Mouse (Mus musculus) myocyte (in vitro differentiated cells): ENCODE data around the gene Ms4a15.

Experiments
- CEBPB ChIP-seq: IDR thresholded peaks from 2 replicates; pipeline ENCODE4 v1.6.1; 2011; ENCODE audit warnings: mild to moderate bottlenecking, moderate library complexity; ENCODE audit not compliant: poor library complexity, insufficient read depth, severe bottlenecking
- MAX ChIP-seq: IDR thresholded peaks from one replicate; pipeline ENCODE4 v1.6.1; 2011; ENCODE audit warnings: low read depth, mild to moderate bottlenecking, control low read depth
- MYOD1 ChIP-seq, 3 experiments: IDR thresholded peaks; one replicate each; pipeline ENCODE4 v1.6.1; 2011; ENCODE audit warnings: control low read depth in 2 of 3, low read depth in 2 of 3, mild to moderate bottlenecking in 2 of 3, moderate library complexity in 1 of 3; ENCODE audit not compliant: insufficient read length in 2 of 3, control insufficient read depth in 1 of 3
- MYOG ChIP-seq, 3 experiments: IDR thresholded peaks; one replicate each; pipeline ENCODE4 v1.6.1; 2011; ENCODE audit warnings: control low read depth in 2 of 3, low read depth in 2 of 3, mild to moderate bottlenecking in 2 of 3; ENCODE audit not compliant: insufficient read length in 2 of 3, control insufficient read depth in 1 of 3, insufficient read depth in 1 of 3
- POLR2A ChIP-seq: IDR thresholded peaks from one replicate; pipeline ENCODE4 v1.6.1; 2011; ENCODE audit warnings: low read depth, mild to moderate bottlenecking, control low read depth, moderate library complexity; ENCODE audit not compliant: insufficient read length
- POLR2AphosphoS2 ChIP-seq: IDR thresholded peaks from one replicate; pipeline ENCODE4 v1.6.1; 2011; ENCODE audit warnings: low read depth, control low read depth; ENCODE audit not compliant: insufficient read length
- SRF ChIP-seq: IDR thresholded peaks from one replicate; pipeline ENCODE4 v1.6.1; 2011; ENCODE audit warnings: low read depth; ENCODE audit not compliant: control insufficient read depth, insufficient read length
- TCF3 ChIP-seq: IDR thresholded peaks from one replicate; pipeline ENCODE4 v1.6.1; 2011; ENCODE audit warnings: low read depth, control low read depth; ENCODE audit not compliant: insufficient read length
- USF1 ChIP-seq: IDR thresholded peaks from one replicate; pipeline ENCODE4 v1.6.1; 2011; ENCODE audit warnings: low read depth, mild to moderate bottlenecking, control low read depth, moderate library complexity

- TF ChIP-seq POLR2A, result no peak
- TF ChIP-seq MYOG (IDR thresholded peaks at IDR 0.05; ENCODE audit: control insufficient read depth in 1 of 3, insufficient read depth in 1 of 3, insufficient read length in 2 of 3, low read depth in 2 of 3), result peak in 2 of 3 experiments; percentile 80 to 82
- TF ChIP-seq MYOD1 (IDR thresholded peaks at IDR 0.05; ENCODE audit: control insufficient read depth in 1 of 3, insufficient read length in 2 of 3, low read depth in 2 of 3), result peak; percentile 54 to 77 (median 56)
- no peak for TF ChIP-seq SRF
- TF ChIP-seq MAX, result no peak
- no peak for TF ChIP-seq USF1
- TF ChIP-seq CEBPB, result no peak
- no peak for TF ChIP-seq TCF3
- TF ChIP-seq POLR2AphosphoS2, result no peak
Observed at GRCm38 (mm10) chr19:10952021-10952939, 40.8 kb downstream of the Ms4a15 start.
